Mouse (Mus musculus): ENCODE measurements at regions not wholly inside any gene's neighbourhood (a gene's known extent, or its start where the extent isn't known, plus 50 kb on each side); places are given as distances from the start of the nearest gene placed in this dataset.
A peak's percentile ranks its signal among the peaks of the same experiment; 100 is the strongest.

DNA sequence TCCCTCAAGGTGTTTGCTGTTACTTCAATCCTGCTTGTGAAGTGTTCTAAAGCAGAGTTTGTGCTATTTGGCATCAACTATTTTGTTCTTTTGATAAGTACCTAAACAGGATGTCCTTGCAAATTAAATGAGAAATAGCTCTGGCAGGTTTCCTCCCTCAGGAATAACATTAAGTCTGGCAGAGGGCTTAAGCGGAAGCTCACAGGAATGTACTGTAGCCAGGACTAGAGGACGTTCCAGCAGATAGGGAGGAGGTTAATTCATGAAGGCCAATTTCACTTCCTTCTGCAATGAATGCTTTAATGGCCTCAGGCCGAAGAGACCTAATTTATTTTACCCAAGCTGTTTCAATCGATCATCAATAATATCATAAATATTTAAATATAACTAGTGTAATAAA, 318.7 kb downstream of the Trim52 start:
- no peaks in the 10 kb centered on the region for H3K4me1 ChIP-seq (ENCODE audit: control insufficient read depth, insufficient read depth, low read length)
- no peak overlapping the region for H3K9ac ChIP-seq (ENCODE audit: low read length)
- 49% methylated on average over 4 of the region's 4 CpGs for WGBS
- H3K4me3 ChIP-seq (replicated peaks; ENCODE audit: low read length), result no peak overlapping the region
- no peaks in the 10 kb centered on the region for H3K36me3 ChIP-seq (ENCODE audit: control insufficient read depth, insufficient read depth, low read length)
- H3K4me2 ChIP-seq (ENCODE audit: low read depth, low read length), result no peak overlapping the region
- no peak for ATAC-seq (ENCODE audit: insufficient read depth, low FRiP score)
- H3K27ac ChIP-seq (ENCODE audit: low read length), result no peak overlapping the region
- H3K9me3 ChIP-seq (replicated peaks; ENCODE audit: control insufficient read depth, low read length), result no peaks in the 10 kb centered on the region
- H3K27me3 ChIP-seq (ENCODE audit: control insufficient read depth, insufficient read depth, low read length), result no peaks in the 10 kb centered on the region

DNA sequence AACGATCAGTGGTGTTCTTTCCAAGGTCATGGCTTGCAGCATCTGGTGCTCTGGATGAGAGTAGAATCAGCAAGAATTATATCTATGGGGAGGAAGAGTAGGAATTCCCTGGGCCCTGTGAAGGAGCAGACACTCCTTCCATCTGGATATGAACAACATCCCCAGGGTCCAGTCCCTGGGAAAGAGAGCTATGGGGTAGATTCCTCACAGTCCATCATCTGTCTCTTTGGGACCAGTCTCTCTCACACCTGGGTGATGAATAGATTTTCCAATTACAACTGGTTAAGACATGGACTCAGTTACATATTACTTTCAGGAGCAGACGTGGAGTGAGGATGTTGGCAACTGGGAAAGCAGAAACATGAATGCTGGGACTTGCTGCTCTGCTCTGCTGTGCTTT, 322.6 kb downstream of the Trim52 start:
- Histone ChIP-seq H3K4me3 (replicated peaks; ENCODE audit: low read length) (no peak overlapping the region), H3K36me3 (ENCODE audit: control insufficient read depth, insufficient read depth, low read length) (no peaks in the 10 kb centered on the region), H3K4me2 (ENCODE audit: low read depth, low read length) (no peak overlapping the region), H3K9me3 (replicated peaks; ENCODE audit: control insufficient read depth, low read length) (no peaks in the 10 kb centered on the region), H3K4me1 (ENCODE audit: control insufficient read depth, insufficient read depth, low read length) (no peaks in the 10 kb centered on the region), H3K27ac (ENCODE audit: low read length) (no peak overlapping the region), H3K27me3 (ENCODE audit: control insufficient read depth, insufficient read depth, low read length) (no peaks in the 10 kb centered on the region), H3K9ac (ENCODE audit: low read length) (no peak overlapping the region)
- ATAC-seq (ENCODE audit: insufficient read depth, low FRiP score), result no peak
- 59% methylated on average over 2 of the region's 2 CpGs for WGBS

- Histone ChIP-seq H3K27me3 (ENCODE audit: control insufficient read depth, insufficient read depth, low read length) (no peaks in the 10 kb centered on the region), H3K4me2 (ENCODE audit: low read depth, low read length) (no peak overlapping the region), H3K4me3 (replicated peaks; ENCODE audit: low read length) (no peak overlapping the region), H3K36me3 (ENCODE audit: control insufficient read depth, insufficient read depth, low read length) (no peaks in the 10 kb centered on the region), H3K27ac (ENCODE audit: low read length) (no peak overlapping the region), H3K9ac (ENCODE audit: low read length) (no peak overlapping the region), H3K9me3 (replicated peaks; ENCODE audit: control insufficient read depth, low read length) (no peaks in the 10 kb centered on the region), H3K4me1 (ENCODE audit: control insufficient read depth, insufficient read depth, low read length) (no peaks in the 10 kb centered on the region)
- no peak for ATAC-seq (ENCODE audit: insufficient read depth, low FRiP score)
- 13% methylated on average over 5 of the region's 5 CpGs for WGBS
Measured at GRCm38 (mm10) chr14:106439282-106439681, 333.3 kb downstream of the Trim52 start.

DNA sequence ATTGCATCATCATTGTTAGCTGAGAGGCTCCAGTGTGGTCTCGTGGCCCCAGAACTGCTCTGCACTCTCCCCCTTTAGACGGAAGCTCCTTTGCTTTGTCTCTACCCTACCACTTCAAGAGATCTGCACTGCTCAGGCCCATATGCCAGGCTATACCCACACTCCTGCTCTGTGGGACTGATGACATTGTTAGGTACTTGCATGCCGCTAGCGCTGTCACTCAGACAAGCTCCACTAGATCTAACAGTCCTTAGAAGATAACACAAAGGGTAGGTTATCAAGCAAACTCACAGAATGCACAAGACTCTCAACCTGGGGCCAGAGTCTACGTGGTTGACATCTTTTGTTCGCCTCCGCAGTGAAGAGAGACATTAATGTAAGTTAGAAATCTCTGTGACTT, 383.1 kb downstream of the Trim52 start:
- Histone ChIP-seq H3K36me3 (ENCODE audit: control insufficient read depth, insufficient read depth, low read length) (no peaks in the 10 kb centered on the region), H3K4me1 (ENCODE audit: control insufficient read depth, insufficient read depth, low read length) (no peaks in the 10 kb centered on the region), H3K27me3 (ENCODE audit: control insufficient read depth, insufficient read depth, low read length) (no peaks in the 10 kb centered on the region), H3K9me3 (replicated peaks; ENCODE audit: control insufficient read depth, low read length) (no peaks in the 10 kb centered on the region), H3K4me2 (ENCODE audit: low read depth, low read length) (no peak overlapping the region), H3K27ac (ENCODE audit: low read length) (no peak overlapping the region), H3K4me3 (replicated peaks; ENCODE audit: low read length) (no peak overlapping the region), H3K9ac (ENCODE audit: low read length) (no peak overlapping the region)
- WGBS, result 87% methylated on average over 7 of the region's 7 CpGs
- ATAC-seq (ENCODE audit: insufficient read depth, low FRiP score), result no peak

GRCm38 (mm10) chr14:106491389-106491788, 385.4 kb downstream of the Trim52 start:
- Histone ChIP-seq H3K36me3 (ENCODE audit: control insufficient read depth, insufficient read depth, low read length) (no peaks in the 10 kb centered on the region), H3K27ac (ENCODE audit: low read length) (no peak overlapping the region), H3K27me3 (ENCODE audit: control insufficient read depth, insufficient read depth, low read length) (no peaks in the 10 kb centered on the region), H3K4me2 (ENCODE audit: low read depth, low read length) (no peak overlapping the region), H3K4me3 (replicated peaks; ENCODE audit: low read length) (no peak overlapping the region), H3K4me1 (ENCODE audit: control insufficient read depth, insufficient read depth, low read length) (no peaks in the 10 kb centered on the region), H3K9me3 (replicated peaks; ENCODE audit: control insufficient read depth, low read length) (no peaks in the 10 kb centered on the region), H3K9ac (ENCODE audit: low read length) (no peak overlapping the region)
- ATAC-seq (ENCODE audit: insufficient read depth, low FRiP score), result no peak
- WGBS, result 73% methylated on average over 4 of the region's 4 CpGs

GRCm38 (mm10) chr14:106500344-106501135, 394.5 kb downstream of the Trim52 start:
- no peaks in the 10 kb centered on the region for H3K9me3 ChIP-seq (replicated peaks; ENCODE audit: control insufficient read depth, low read length)
- H3K27me3 ChIP-seq (ENCODE audit: control insufficient read depth, insufficient read depth, low read length), result no peaks in the 10 kb centered on the region
- 34% methylated on average over 19 of the region's 19 CpGs for WGBS
- H3K4me1 ChIP-seq (ENCODE audit: control insufficient read depth, insufficient read depth, low read length), result no peaks in the 10 kb centered on the region
- ATAC-seq (ENCODE audit: insufficient read depth, low FRiP score), result no peak
- no peak overlapping the region for H3K9ac ChIP-seq (ENCODE audit: low read length)
- no peak overlapping the region; the same call in 1 of the 2 replicates for H3K4me3 ChIP-seq (replicated peaks; ENCODE audit: low read length)
- no peaks in the 10 kb centered on the region for H3K36me3 ChIP-seq (ENCODE audit: control insufficient read depth, insufficient read depth, low read length)
- no peak overlapping the region for H3K27ac ChIP-seq (ENCODE audit: low read length)
- peak overlapping the region; percentile 6; the same call in 1 of the 2 replicates for H3K4me2 ChIP-seq (ENCODE audit: low read depth, low read length)

GRCm38 (mm10) chr14:106506921-106507320, 400.9 kb downstream of the Trim52 start:
- Histone ChIP-seq H3K9ac (ENCODE audit: low read length) (no peak overlapping the region), H3K9me3 (replicated peaks; ENCODE audit: control insufficient read depth, low read length) (no peaks in the 10 kb centered on the region), H3K27ac (ENCODE audit: low read length) (no peak overlapping the region), H3K27me3 (ENCODE audit: control insufficient read depth, insufficient read depth, low read length) (no peaks in the 10 kb centered on the region), H3K4me3 (replicated peaks; ENCODE audit: low read length) (no peak overlapping the region), H3K4me1 (ENCODE audit: control insufficient read depth, insufficient read depth, low read length) (no peaks in the 10 kb centered on the region), H3K36me3 (ENCODE audit: control insufficient read depth, insufficient read depth, low read length) (no peaks in the 10 kb centered on the region), H3K4me2 (ENCODE audit: low read depth, low read length) (no peak overlapping the region)
- ATAC-seq (ENCODE audit: insufficient read depth, low FRiP score), result no peak
- WGBS, result 61% methylated on average over 4 of the region's 4 CpGs

GRCm38 (mm10) chr14:106518552-106519358, 412.8 kb downstream of the Trim52 start:
- 61% methylated on average over 12 of the region's 12 CpGs for WGBS
- no peaks in the 10 kb centered on the region; the same call in 1 of the 2 replicates for H3K4me1 ChIP-seq (ENCODE audit: control insufficient read depth, insufficient read depth, low read length)
- H3K9ac ChIP-seq (ENCODE audit: low read length), result no peak overlapping the region
- H3K4me3 ChIP-seq (replicated peaks; ENCODE audit: low read length), result no peak overlapping the region
- H3K36me3 ChIP-seq (ENCODE audit: control insufficient read depth, insufficient read depth, low read length), result no peaks in the 10 kb centered on the region
- no peaks in the 10 kb centered on the region for H3K27me3 ChIP-seq (ENCODE audit: control insufficient read depth, insufficient read depth, low read length)
- ATAC-seq (ENCODE audit: insufficient read depth, low FRiP score), result no peak
- H3K9me3 ChIP-seq (replicated peaks; ENCODE audit: control insufficient read depth, low read length), result no peaks in the 10 kb centered on the region
- no peak overlapping the region for H3K27ac ChIP-seq (ENCODE audit: low read length)
- no peak overlapping the region for H3K4me2 ChIP-seq (ENCODE audit: low read depth, low read length)

DNA sequence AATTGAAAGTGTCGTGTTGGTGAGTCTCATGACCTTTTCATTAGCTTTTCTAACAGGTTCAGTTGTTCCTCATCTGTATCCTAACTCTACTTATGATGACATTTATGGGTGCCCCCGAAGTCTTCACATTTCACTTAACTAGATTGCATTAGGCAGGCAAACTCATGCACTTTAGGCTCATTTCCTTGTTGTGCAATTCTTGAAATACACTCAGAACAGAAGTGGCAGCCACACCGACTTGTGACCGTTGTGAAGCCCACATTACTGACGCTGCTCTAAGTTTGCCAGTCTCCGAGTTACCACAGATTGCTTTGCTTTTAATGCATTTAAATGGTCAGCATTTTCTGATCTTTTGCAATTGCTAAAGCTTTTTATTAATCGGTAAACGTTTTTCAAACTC, 414.8 kb downstream of the Trim52 start:
- H3K36me3 ChIP-seq (ENCODE audit: control insufficient read depth, insufficient read depth, low read length), result no peaks in the 10 kb centered on the region
- no peak overlapping the region for H3K9ac ChIP-seq (ENCODE audit: low read length)
- no peak overlapping the region for H3K27ac ChIP-seq (ENCODE audit: low read length)
- no peaks in the 10 kb centered on the region for H3K9me3 ChIP-seq (replicated peaks; ENCODE audit: control insufficient read depth, low read length)
- ATAC-seq (ENCODE audit: insufficient read depth, low FRiP score), result no peak
- no peak overlapping the region for H3K4me2 ChIP-seq (ENCODE audit: low read depth, low read length)
- H3K4me3 ChIP-seq (replicated peaks; ENCODE audit: low read length), result no peak overlapping the region
- 71% methylated on average over 8 of the region's 8 CpGs for whole genome bisulfite sequencing
- no peaks in the 10 kb centered on the region for H3K27me3 ChIP-seq (ENCODE audit: control insufficient read depth, insufficient read depth, low read length)
- no peaks in the 10 kb centered on the region; the same call in 1 of the 2 replicates for H3K4me1 ChIP-seq (ENCODE audit: control insufficient read depth, insufficient read depth, low read length)
